In the genomic region with DNA sequence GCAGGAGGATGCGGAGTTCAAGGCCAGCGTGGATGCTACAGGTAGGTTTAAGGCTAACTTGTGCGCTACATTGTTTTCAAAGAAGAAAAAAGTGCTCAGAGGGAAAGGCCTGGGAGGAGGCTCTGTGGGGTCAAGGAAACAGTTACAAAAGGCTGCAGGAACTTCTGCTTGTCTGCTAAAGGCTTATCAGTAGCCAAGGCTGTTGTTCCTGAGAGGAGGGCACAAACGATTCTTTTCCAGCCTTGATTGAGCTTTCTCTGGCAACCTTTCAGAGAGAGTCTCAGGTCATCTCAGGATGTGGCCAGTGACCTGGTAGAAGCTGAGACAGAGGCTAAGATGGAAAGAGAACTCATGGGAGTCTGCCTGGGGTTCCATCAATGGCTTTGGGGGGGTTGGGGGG, we compare ENCODE assay signal across 22 mouse cellular contexts. TPM values are rescaled to one million over a fixed set of nuclear protein-coding genes. Genes with fewer than 3 reads are reported as not detected.
"Had no signal": no experiment of that assay in that cellular context is flagged by ENCODE, and none has a peak within 500 bp of the region (broad histone marks: within the 10 kb centered on the region; RNA-seq: fewer than 3 reads in every experiment).

No protein-coding gene starts in this region.

- H3K4me1 ChIP-seq: midbrain, embryonic 10.5 days; neural tube, embryonic 13.5 days had no signal

- H3K9me3 ChIP-seq: liver, embryonic 15.5 days; midbrain, embryonic 12.5 days; neural tube, embryonic 13.5 days; neural tube, embryonic 15.5 days had no signal

- H3K9ac ChIP-seq: liver, embryonic 15.5 days; lung, embryonic 14.5 days; midbrain, embryonic 12.5 days; neural tube, embryonic 13.5 days; neural tube, embryonic 15.5 days had no signal

- H3K27me3 ChIP-seq: neural tube, embryonic 13.5 days; neural tube, embryonic 15.5 days had no signal

- DNase-seq: lung, adult 18-20 months; lung, embryonic 14.5 days; lung, postnatal 10 days; lung, postnatal 4 days; midbrain, embryonic 14.5 days; retina, postnatal 1 day; right cerebral cortex, adult 18-20 months; right cerebral cortex, postnatal 25 days; right cerebral cortex, postnatal 4 days; spleen, adult 18-20 months; thymus, adult 2 months; thymus, postnatal 25 days; thymus, postnatal 4 days had no signal

- H3K36me3 ChIP-seq: liver, embryonic 15.5 days; midbrain, embryonic 10.5 days; midbrain, embryonic 12.5 days; neural tube, embryonic 13.5 days; neural tube, embryonic 15.5 days had no signal

- ATAC-seq: midbrain, embryonic 16.5 days had no signal

- H3K4me2 ChIP-seq: liver, embryonic 15.5 days; lung, embryonic 14.5 days; midbrain, embryonic 12.5 days; neural tube, embryonic 13.5 days; neural tube, embryonic 15.5 days had no signal

- H3K27ac ChIP-seq: liver, embryonic 15.5 days; midbrain, embryonic 10.5 days; midbrain, embryonic 12.5 days; neural tube, embryonic 13.5 days; neural tube, embryonic 15.5 days had no signal

- H3K4me3 ChIP-seq: liver, embryonic 15.5 days; midbrain, embryonic 10.5 days; midbrain, embryonic 12.5 days; myocyte; neural tube, embryonic 13.5 days; neural tube, embryonic 15.5 days had no signal

RNA-seq across cellular contexts. Expression of gene Mmd2, which starts 7.0 kb away (rescaled TPM):
- total RNA-seq: megakaryocyte, adult 5-6 weeks; megakaryocyte-erythroid progenitor cell, adult 5-6 weeks had no signal
- polyA plus RNA-seq: myocyte had no signal
